Mouse (Mus musculus) thymus, adult 18-20 months (tissue): ENCODE results near the gene Dnajc4.

ENCODE experiments used
- DNase-seq, 2 experiments: peaks; one replicate each; pipeline ENCODE4 v3.0.0; 2022; ENCODE audit warnings: mixed read lengths in 2 of 2

Gene Dnajc4

GRCm38 (mm10) chr19:6992011-6992858, at the start of gene Dnajc4:
TSS of gene Dnajc4 (minus strand) at chr19:6992572.
- DNase-seq: peak; percentile 97 to 99

DNA sequence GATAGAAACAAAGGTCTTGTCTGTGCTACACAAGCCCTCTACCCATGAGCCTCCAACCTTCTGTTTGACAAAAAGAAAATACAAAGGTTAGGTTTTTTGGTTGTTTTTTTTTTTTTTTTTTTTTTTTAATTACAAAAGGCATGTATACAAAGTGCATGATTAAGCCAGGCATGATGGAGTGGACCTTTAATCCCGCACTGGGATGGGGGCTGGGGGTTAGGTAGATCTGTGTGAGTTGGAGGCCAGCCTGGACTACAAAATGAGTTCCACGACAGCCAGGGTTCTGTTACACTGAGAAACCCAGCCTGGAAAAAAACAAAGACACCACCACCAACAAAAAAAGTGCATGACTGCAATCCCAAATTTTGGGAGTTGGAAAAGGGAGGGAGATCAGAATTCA, 48.8 kb upstream of the Dnajc4 start:
- DNase-seq: no peak

- peak in 1 of 2 experiments; percentile 57 for DNase-seq
Observed at GRCm38 (mm10) chr19:7040637-7041130, 48.3 kb upstream of the Dnajc4 start.

- peak; percentile 99 to 100 for DNase-seq
Observed at GRCm38 (mm10) chr19:7039841-7040636, 47.7 kb upstream of the Dnajc4 start, which contains the start of gene Stip1. TSS of gene Stip1 (minus strand) at chr19:7039967.

DNA sequence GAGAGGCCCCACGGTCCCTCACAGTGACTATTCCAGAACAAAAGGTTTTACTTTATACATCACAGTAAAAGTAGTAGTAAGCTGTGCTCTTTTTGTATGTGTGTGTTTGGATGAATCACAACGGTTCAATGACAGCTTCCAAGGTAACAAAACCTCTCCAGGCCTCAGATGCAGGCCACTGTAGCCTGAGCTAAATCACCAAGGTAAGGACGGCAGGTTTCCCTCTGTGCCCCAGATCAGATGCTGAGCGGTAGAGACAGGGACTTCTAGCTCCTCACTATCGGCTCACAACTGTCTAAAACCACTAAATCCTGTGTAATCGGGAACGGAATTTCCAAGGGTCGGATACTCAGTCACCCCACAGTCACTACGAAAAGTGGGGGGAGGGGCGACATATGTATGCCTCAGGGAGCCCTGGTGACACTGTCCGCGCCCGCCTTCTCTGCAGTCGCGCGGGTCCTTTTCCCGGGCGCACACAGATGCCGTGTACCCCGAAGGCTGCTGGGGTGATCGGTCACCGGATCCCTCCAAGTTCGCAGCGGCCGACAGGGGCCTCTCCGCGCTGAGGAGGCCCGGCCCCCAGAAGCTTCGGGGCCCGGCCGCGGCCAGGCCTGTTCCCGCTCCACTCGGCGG, 46.8 kb upstream of the Dnajc4 start:
- peak; percentile 54 to 69 for DNase-seq

- no peak for DNase-seq
Observed at GRCm38 (mm10) chr19:7034006-7034405, 41.6 kb upstream of the Dnajc4 start.

DNA sequence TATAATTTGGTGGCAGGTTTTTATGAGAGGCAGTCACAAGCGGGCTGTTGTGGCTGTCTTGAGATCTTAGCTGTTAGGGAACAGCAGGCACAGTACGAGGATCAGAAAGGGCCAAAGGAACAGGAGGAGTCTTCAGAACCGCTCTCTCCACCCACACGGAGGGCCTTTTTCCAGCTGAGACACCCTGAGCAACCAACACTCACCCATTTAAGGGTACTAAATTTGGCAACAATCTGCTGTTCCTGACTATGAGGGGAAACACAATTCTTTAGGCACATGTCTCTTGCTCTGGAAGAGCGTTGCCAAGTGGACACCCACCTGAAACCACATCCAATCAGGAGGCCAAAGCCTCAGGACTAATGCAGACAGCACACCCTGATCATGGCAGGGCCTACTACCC, 37.2 kb upstream of the Dnajc4 start:
- no peak for DNase-seq

DNA sequence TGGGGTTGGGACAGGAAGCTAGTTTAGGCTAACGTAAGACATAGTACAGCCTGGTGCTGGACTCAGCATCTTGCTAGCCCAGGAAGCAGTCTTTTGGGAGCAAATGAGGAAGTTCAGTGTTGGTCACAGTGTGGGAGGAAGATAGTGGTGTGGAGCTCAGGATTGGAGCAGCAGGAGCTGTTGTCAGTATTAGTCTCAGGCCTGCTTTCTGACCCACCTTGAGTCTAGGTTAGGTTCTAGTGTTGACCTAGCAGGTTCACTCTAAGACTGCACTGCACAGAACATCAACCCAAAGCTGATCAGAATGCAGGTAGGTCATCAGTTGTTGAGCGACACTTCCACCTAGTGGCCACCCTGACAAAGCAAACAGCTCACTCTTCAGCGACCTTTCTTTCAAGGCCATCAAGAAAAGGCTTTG, 27.9 kb upstream of the Dnajc4 start:
- peak; percentile 48 to 68 for DNase-seq

- peak; percentile 77 to 87 for DNase-seq
Observed at GRCm38 (mm10) chr19:7019191-7019590, 26.8 kb upstream of the Dnajc4 start, which contains the start of gene Fermt3. TSS of gene Fermt3 (minus strand) at chr19:7019469.

- DNase-seq: peak in 1 of 2 experiments; percentile 35
Observed at GRCm38 (mm10) chr19:7018546-7018945, 26.2 kb upstream of the Dnajc4 start.

GRCm38 (mm10) chr19:7017541-7018457, 25.4 kb upstream of the Dnajc4 start:
- DNase-seq: peak; percentile 49 to 57

DNA sequence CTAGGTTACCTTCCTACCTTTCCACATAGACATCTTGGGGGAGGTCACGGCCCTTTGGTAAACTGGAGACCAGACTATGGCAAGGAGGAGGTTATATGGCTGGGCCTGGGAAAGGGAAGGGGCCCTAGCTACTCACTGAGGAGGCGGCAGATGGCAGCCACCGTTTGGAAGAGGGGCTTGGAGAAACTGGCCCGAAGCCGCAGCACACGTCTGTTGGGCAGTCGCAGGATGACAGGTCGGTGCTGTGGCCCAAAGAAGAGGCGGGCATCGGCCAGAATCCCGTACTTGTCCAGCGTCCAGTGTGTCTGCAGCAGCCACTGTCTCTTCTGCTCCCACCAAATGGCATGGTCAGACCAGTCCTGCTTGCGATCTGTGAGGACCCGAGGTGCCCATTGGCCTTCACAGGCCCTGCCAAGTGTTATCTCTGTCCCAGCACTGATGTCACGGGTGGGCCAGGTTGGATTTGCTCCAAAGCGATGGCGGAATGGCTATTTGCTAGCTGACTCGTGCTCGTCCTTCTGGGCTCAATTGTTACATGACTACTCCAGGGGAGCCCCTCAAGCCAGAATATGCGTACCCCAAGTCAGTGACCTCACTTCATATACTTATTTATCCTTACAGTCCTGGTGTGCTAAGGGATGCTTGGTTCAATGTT, 22.2 kb upstream of the Dnajc4 start:
- no peak for DNase-seq

GRCm38 (mm10) chr19:7013984-7014383, 21.6 kb upstream of the Dnajc4 start:
- DNase-seq: no peak

- no peak for DNase-seq
Observed at GRCm38 (mm10) chr19:7012426-7012825, 20.1 kb upstream of the Dnajc4 start.

- DNase-seq: no peak
Observed at GRCm38 (mm10) chr19:7006892-7007593, 14.7 kb upstream of the Dnajc4 start.

- DNase-seq: no peak
Observed at GRCm38 (mm10) chr19:6999360-7000063, 7.1 kb upstream of the Dnajc4 start.

- DNase-seq: no peak
Observed at GRCm38 (mm10) chr19:6997721-6998290, 5.4 kb upstream of the Dnajc4 start.

DNA sequence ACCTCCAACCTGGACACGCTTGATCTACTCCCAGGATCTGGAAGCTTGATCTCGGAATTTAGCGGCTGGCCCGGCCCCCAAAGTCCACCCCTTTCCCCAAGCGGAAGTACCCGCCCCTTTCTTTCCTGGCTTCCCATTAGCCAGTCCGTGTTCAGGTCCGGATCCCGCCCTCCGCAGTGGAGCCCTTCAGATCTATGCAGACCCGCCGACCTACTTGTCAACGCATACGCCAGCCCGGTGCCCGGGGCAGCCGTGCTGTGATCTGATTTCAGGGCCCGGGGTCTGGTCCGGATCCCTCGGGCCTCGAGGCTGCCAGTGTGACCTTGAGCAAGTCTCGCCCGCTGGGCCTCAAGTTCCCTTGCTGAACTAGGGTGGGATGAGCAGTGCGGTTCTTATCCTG, 3.6 kb upstream of the Dnajc4 start, which contains the start of the genes Nudt22 and Trpt1:
Gene Nudt22 (minus strand): TSS at position 112 of the 400 bp plus-strand sequence.
Gene Trpt1 (plus strand): TSS at position 126 of the 400 bp plus-strand sequence.
- DNase-seq: peak; percentile 56 to 74
